Mouse (Mus musculus) activated CD4-positive, CD25-positive, alpha-beta regulatory T cell, adult 4 months (primary cell): ENCODE measurements around the gene Pgm2l1. TPM values are rescaled to one million over a fixed set of nuclear protein-coding genes. Genes with fewer than 3 reads are reported as not detected.

Source experiments
- ATAC-seq: one replicate; pipeline ENCODE4 v1.8.0; 2017
- polyA plus RNA-seq, 2 experiments: library from polyadenylated mRNA; unstranded; fragments of 100-300 nt; shearing (Covaris generic); gene quantifications; one replicate each; pipeline ENCODE4 v1.2.1; 2017

Gene Pgm2l1
- polyA plus RNA-seq, 2 experiments from 2014 or later, result 3.7 to 3.8 TPM

DNA sequence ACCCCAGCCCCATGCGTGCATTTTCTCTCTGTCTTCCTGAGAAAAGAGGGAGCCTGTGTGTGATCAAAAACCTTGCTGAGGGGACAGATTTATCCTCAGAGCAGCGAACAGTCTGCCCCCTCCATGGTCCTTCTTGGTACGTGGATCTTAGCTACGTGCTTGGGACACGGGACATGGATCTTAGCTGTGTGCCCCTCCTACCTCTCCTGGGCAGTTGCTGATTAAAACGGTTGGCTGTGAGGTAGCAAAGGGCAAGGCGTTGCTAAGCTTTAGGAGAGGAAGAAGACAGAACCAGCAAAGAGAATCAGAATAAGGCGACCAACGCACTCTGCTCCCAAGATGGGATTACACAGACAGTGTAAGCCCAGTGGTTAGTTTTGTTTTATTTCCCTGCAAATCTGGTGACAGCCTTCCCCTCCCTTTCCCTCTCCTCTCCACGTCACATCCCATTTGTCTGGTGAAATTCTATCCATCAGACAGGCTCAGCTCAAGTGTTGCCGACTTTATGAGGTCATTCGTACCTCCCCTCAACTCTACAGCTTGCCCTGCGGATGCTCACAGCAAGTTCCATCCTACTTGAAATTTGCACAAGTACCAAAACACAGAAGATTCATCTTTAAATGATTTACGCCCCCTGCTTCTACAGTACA is 71.8 kb downstream of the Pgm2l1 start:
- ATAC-seq, result no peak

DNA sequence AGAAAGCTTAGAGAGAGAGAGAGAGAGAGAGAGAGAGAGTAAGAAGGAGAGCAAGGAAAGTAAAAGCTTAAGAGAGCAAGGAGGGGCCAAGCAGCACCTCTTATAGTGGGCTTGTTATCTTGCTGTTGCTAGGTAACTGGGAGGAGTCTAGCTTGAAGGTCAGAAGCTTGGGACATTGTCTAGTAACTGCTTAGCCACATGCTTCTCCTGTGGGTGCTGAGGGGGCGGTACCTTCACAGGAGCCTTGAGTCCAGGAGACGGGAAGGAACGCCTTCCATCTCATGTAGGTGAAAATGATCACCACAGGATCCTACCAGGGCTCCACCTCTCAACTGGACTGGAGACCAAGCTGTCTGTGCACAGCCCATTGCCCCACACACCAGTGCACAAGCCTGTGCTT is 74.2 kb downstream of the Pgm2l1 start:
- ATAC-seq, result no peak

DNA sequence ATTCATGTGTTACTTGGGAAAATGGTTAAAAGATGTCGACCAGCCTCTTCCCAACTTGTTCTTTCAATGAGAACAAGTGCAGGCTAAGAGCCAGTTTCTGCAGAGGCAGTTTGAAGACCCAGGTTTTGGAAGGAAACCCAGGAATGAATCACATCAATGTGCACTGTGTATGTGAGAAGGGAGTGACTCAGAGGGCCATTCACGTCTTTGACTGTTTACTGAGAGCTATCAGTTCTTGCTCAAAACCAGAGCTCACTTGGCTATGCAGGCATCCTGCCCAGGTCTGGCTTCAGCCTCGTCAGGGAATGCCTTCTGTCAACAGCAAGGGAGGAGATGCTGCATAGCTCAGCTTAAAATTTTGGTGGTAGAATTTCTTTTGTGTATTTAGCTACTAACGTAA is 75.1 kb downstream of the Pgm2l1 start:
- ATAC-seq, result no peak

DNA sequence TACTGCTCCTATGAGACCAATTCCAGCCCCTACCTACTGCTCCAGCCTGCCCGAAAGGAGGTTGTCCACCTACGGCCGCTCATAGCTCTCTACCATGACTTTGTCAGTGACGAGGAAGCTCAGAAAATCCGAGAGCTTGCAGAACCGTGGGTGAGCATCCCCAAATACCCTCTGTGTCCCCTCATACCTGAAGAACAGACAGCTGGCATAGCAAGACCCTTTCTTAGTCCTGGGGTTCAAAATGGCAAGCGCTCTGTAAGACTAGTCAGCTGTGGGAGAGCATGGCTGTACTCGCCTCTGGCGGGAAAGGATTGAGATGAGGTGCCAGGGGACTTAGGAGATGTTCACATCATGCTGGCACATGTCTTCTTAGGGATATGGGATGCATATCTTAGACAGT is 78.7 kb downstream of the Pgm2l1 start:
- ATAC-seq, result no peak

DNA sequence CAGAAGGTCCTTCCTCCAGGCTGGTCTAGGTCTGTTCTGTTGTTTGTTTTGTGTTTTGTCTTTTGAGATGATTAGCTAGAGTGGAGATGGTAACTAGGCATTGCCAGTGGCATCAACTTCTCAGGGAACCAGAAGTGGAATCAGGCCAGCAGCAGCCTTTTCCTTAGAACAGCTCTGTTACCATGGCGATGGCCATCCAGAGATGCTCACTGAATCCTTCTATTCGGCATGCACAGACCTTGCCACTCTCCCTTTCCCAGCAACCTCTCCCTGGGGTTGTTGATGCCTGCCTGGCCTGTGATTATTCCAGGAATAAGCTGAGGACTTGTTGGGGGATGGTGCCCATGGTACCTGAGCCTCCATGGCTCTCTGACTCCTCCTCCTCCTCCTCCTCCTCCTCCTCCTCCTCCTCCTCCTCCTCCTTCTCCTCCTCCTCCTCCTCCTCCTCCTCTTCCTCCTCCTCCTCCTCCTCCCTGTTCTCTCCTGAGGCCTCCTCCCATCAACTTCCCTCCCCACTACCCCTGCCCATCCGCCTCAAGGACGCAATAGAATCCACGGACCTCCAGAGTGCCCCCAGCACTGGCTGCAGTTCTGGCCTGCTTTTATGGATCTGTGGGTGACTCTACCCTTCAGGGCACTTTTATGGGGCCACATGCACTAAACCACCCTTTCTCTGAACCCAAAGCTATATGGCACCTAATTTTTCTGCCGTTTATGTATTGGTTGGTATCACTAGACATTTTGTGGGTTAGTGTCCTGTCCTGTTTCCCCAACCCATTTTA is 80.9 kb downstream of the Pgm2l1 start:
- no peak for ATAC-seq

DNA sequence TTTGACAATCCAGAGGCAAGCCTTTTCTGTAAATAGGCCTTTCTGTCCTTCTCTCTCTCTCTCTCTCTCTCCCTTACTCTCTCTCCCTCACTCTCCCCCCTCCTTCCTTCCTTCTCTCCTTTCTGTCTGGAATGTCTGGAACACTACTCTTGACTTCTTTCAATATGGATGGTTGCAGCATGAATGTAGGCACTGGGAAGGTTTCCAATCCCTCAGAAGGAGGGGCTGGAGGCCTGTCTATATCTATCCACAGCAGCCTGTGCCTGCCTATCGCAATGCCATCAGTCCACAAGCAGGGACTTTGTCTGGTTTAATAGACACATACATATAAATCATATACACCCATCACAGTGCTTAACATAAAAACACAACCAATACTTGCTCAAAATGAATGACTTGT is 82.0 kb downstream of the Pgm2l1 start:
- no peak for ATAC-seq

DNA sequence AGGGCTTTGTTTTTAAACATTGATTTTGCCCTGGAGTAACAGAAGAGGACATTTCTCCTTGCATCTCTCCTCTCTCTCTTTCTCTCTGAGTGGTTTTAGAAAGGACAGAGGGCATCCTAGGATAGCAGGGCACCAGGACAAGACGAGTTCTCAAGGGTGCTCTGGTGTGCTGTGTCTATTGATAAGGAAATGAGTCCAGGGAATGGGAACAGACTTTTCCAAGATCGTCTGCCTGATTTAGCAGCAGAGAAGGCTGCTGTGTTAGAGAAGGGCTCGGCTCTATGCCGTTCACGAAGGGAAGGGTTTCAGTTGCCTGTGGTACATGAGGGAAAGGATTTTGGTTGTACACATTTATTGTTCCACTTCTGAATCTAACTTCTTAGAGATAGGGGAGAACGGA is 82.5 kb downstream of the Pgm2l1 start:
- no peak for ATAC-seq

DNA sequence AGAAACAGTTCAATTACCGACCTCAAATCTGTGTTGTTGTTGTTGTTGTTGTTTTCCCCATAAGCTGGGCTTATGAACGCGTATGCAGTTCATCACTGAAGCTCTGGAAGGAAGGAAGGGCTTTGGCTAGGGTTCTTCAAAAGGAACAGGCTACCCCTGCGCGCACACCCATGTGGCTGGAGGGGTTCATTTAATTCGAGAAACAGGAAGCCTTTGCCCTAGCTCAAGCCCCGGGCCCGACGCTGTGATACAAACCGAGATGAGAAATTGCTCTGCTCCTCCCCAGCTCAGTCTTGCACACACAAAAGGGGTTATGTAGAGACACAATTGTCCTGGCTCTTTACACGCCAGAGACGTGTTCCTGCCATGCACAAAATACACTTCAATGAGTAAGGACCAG is 83.1 kb downstream of the Pgm2l1 start:
- no peak for ATAC-seq

DNA sequence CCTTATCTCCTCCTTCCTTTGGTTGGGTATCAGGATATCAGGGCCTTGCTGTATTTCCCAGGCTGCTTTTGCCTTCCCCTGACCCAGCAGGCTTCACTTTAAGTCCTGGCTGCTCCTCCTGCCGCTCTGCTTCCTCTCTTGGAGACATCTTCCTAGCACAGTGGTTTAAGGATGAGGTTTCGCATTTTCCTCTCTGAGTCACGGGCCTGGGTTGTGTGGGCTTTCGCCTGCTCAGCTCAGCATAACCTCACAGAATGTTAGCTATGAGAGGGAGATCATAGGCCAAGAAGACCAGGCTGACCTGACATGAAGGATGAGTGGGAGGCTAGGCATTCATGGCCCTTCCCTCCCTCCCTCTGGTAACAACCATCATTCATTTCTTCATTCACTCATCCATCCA is 85.5 kb downstream of the Pgm2l1 start:
- ATAC-seq, result no peak

DNA sequence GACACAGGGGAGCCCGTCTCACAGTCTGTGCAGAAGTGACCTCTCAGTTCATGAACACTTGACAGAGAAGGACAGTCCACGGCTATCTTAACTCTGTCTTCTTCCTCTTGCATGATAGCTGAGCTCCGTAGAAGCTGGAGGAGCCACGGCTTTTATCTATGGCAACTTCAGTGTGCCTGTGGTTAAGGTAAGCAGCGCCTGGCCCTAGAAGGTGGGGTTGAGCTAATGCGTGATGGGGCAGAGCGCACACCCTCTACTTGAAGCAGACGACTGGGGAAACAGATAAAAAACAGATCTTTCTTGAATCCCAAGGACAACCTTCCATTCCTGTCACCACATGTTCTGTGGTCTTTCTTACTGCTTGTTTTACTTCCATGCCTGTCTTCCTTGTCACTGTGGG is 89.7 kb downstream of the Pgm2l1 start:
- no peak for ATAC-seq

DNA sequence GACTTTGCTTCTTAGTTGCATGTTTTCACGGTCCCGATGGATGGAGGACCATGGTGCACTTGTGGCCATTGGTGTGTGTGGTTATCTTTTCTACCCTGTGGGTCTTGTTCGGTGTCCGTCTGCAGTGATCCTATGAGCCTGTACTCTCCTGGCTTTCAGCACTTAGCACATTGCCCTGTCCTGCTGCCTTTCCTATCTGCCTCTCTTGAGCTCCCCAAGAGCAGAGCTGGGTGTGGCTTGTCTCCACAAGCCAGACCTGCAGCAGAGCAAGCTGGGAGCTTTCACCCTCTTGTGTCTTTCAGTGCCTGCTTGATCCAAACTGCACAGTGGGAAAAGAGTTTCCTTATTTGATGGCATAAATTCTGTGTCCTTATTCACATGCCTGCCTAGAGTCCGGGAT is 90.3 kb downstream of the Pgm2l1 start:
- no peak for ATAC-seq

DNA sequence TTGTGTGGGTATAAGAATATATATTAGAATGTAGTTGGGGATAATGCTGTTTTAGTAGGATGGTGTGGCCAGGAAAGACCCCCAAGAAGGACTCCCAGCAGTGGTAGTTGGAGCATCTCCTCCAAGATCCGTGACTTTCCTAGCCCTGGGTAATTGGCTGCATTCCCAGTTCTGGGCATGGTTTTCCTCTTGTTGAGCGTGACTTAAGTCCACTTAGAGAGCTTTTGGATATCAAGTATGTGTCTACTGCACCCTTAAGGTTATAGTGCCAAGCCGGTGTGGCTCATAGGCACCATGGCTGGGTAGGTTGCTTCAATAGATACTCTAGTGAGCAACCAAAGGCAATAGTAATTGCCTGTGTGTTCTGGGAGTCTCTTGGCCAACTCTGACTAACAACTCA is 96.5 kb downstream of the Pgm2l1 start:
- no peak for ATAC-seq

DNA sequence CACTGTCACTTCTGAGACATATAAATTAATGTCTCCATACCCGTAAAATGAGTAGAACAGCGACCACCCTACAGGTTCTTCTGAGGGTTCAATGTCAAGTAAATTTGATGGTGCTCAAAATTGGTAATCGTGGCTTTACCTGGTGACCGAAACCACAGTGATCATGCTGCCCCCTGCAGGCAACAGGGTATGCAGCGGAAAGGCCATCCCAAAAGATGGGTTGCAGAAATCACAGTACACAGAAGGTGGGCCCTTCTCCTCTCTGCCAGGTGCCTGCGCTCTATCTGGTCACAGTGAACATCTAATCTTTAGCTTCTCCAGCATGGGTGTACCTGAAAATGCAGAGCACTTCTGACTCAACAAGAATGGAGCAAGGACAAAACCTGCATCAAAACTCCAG is 98.3 kb downstream of the Pgm2l1 start:
- no peak for ATAC-seq

DNA sequence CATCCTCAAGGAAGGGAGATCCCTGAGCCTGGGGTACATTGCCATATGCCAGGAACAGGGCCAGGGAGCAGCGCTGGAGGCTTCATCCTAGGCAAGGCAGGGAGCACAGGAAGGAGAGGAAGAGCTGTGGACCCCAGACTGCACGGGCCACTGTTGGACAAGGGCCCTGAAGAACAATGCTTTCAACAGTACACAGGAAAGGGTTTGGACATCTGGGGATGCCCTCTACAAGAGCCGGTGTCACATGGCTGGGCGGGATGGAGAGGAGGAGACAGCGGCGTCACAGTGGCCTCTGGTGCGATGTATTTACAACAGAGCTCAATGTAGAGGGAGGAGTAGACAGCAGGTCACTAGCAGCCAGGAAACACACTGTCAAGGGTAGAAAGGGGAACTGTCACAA is 100.3 kb downstream of the Pgm2l1 start:
- no peak for ATAC-seq

Other genes with a start within 250 kb of the Pgm2l1 start
- gene Rnf169, start 246.9 kb upstream of the Pgm2l1 start, polyA plus RNA-seq, result 1 to 10 TPM; 6.0 to 6.6 TPM
- gene Chrdl2, start 221.2 kb upstream of the Pgm2l1 start, polyA plus RNA-seq, result not detected
- gene Pold3, start 105.8 kb upstream of the Pgm2l1 start, polyA plus RNA-seq, result 10 to 100 TPM; 40.6 to 44.4 TPM
- under 1 TPM in 1 of 2 experiments, not detected in 1; 0.56 TPM for gene Lipt2, start 68.1 kb upstream of the Pgm2l1 start, polyA plus RNA-seq
- not detected for gene Kcne3, start 50.9 kb upstream of the Pgm2l1 start, polyA plus RNA-seq
- under 1 TPM in 1 of 2 experiments, not detected in 1; 0.26 TPM for gene P4ha3, start 58.1 kb downstream of the Pgm2l1 start, polyA plus RNA-seq
- gene C2cd3, start 144.8 kb downstream of the Pgm2l1 start, polyA plus RNA-seq, result 10 to 100 TPM; 29.3 to 30.8 TPM
- 10 to 100 TPM; 21.7 to 27.2 TPM for gene Ppme1, start 144.9 kb downstream of the Pgm2l1 start, polyA plus RNA-seq
- not detected for gene Ucp3, start 245.6 kb downstream of the Pgm2l1 start, polyA plus RNA-seq